8 mouse cellular contexts compared by ENCODE assay signal in the genomic region with DNA sequence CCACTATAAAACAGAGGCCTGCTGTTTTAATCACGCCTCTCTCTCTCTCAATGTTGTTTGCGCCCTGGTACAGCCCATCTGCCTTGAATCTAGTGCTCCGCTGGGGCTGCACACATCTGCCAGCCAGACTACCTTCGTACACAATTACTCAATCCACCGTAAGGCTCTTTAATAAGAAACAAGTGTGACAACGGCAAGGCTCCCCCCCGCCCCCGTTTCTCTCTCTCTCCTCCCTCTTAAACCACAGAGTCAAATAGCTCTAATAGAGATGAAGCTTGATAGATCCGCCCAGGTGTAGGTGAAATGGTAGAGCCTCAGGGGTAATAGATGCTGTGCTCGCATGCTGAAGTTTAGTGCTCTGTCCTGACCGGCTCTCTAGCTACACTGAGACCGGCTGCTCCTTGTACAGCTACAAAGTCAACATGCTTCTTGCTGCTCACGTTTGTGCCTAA. TPM values are rescaled to one million over a fixed set of nuclear protein-coding genes. Genes with fewer than 3 reads are reported as not detected.
A peak's percentile ranks its signal among the peaks of the same experiment; 100 is the strongest.
DNase-seq lines count a peak whose midpoint lies in the region; ATAC-seq and TF ChIP-seq lines count a peak whose summit lies in the region.

A gene (plus strand): TSS at position 174 of the 452 bp plus-strand sequence.

- H3K9me3 ChIP-seq in lung, embryonic 14.5 days (ENCODE audit: low read depth, low read length) = no peaks in the 10 kb centered on the region
- no peaks in the 10 kb centered on the region for H3K9me3 ChIP-seq in embryonic facial prominence, embryonic 12.5 days
- H3K9me3 ChIP-seq in neural tube, embryonic 15.5 days (replicated peaks) = no peaks in the 10 kb centered on the region

- no peaks in the 10 kb centered on the region for H3K4me1 ChIP-seq in lung, embryonic 14.5 days (ENCODE audit: insufficient read depth)
- H3K4me1 ChIP-seq in embryonic facial prominence, embryonic 12.5 days = no peaks in the 10 kb centered on the region
- H3K4me1 ChIP-seq in neural tube, embryonic 15.5 days = peaks cover 10% of the 10 kb centered on the region

- peak within 1 kb of the TSS; percentile 39 for H3K4me2 ChIP-seq in lung, embryonic 14.5 days
- H3K4me2 ChIP-seq in embryonic facial prominence, embryonic 12.5 days (replicated peaks) = peak within 1 kb of the TSS; percentile 50
- peak within 1 kb of the TSS; percentile 52 for H3K4me2 ChIP-seq in neural tube, embryonic 15.5 days

- no peak within 1 kb of the TSS; the same call in 1 of the 2 replicates for H3K4me3 ChIP-seq in lung, embryonic 14.5 days (ENCODE audit: low read depth, low read length)
- H3K4me3 ChIP-seq in embryonic facial prominence, embryonic 12.5 days = peak within 1 kb of the TSS; percentile 44
- peak within 1 kb of the TSS; percentile 27 for H3K4me3 ChIP-seq in neural tube, embryonic 15.5 days (replicated peaks)

- H3K27me3 ChIP-seq in lung, embryonic 14.5 days (ENCODE audit: insufficient read depth, low read length) = no peaks in the 10 kb centered on the region
- H3K27me3 ChIP-seq in embryonic facial prominence, embryonic 12.5 days = no peaks in the 10 kb centered on the region
- H3K27me3 ChIP-seq in neural tube, embryonic 15.5 days (replicated peaks) = no peaks in the 10 kb centered on the region

- no peak for TF ChIP-seq CTCF in lung, embryonic 14.5 days (IDR thresholded peaks at IDR 0.05; ENCODE audit: low read depth)

- H3K27ac ChIP-seq in lung, embryonic 14.5 days (ENCODE audit: low read depth) = peak within 1 kb of the TSS; percentile 38; the same call in 1 of the 2 replicates
- H3K27ac ChIP-seq in embryonic facial prominence, embryonic 12.5 days = peak within 1 kb of the TSS; percentile 88
- H3K27ac ChIP-seq in neural tube, embryonic 15.5 days (replicated peaks) = no peak within 1 kb of the TSS

- DNase-seq in lung, embryonic 14.5 days = peak; percentile 23
- no peak for DNase-seq in lung, postnatal 36 days
- no peak for DNase-seq in left cerebral cortex, adult 8-10 months (ENCODE audit: low spot score in 2 of 2)
- no peak for DNase-seq in spleen, postnatal 14 days (ENCODE audit: low spot score in 2 of 2)
- no peak for DNase-seq in testis, postnatal 10 days (ENCODE audit: low spot score)
- DNase-seq in MN1 (ENCODE audit: low spot score) = no peak

- H3K36me3 ChIP-seq in lung, embryonic 14.5 days (ENCODE audit: insufficient read depth) = no peaks in the 10 kb centered on the region
- H3K36me3 ChIP-seq in embryonic facial prominence, embryonic 12.5 days = no peaks in the 10 kb centered on the region
- no peaks in the 10 kb centered on the region for H3K36me3 ChIP-seq in neural tube, embryonic 15.5 days

- WGBS in lung, embryonic 14.5 days = 33% methylated on average over 13 of the region's 13 CpGs
- WGBS in embryonic facial prominence, embryonic 12.5 days = 10% methylated on average over 13 of the region's 13 CpGs
- 17% methylated on average over 13 of the region's 13 CpGs for WGBS in neural tube, embryonic 15.5 days

- ATAC-seq in lung, embryonic 14.5 days (ENCODE audit: insufficient read depth) = peak; percentile 73; the same call in 1 of the 2 replicates
- peak; percentile 87 for ATAC-seq in embryonic facial prominence, embryonic 12.5 days (ENCODE audit: insufficient number of reproducible peaks, insufficient read depth, low FRiP score, low TSS enrichment)
- ATAC-seq in neural tube, embryonic 15.5 days (ENCODE audit: low FRiP score) = peak; percentile 91

- no peak within 1 kb of the TSS for H3K9ac ChIP-seq in lung, embryonic 14.5 days
- peak within 1 kb of the TSS; percentile 45 for H3K9ac ChIP-seq in embryonic facial prominence, embryonic 12.5 days
- H3K9ac ChIP-seq in neural tube, embryonic 15.5 days (replicated peaks) = 0 out of 2 replicates have a peak within 1 kb of the TSS, but pooled peaks have one; percentile 10

RNA-seq across cellular contexts. Expression of the gene that starts here (rescaled TPM):
- 41.3 and 47.6 TPM in 2 replicates for polyA plus RNA-seq in lung, embryonic 14.5 days (2014; fragmentation: Nextera tagmentation; extraction: Ambion mirVana)
- polyA plus RNA-seq in embryonic facial prominence, embryonic 12.5 days (2016; fragmentation: Nextera tagmentation; extraction: Ambion mirVana) = 66.3 and 71.9 TPM in 2 replicates
- total RNA-seq in left cerebral cortex, adult 8-10 months (2022) = 10 to 100 TPM; 19.8 to 27.6 (median 21.7) TPM
- 20.7 and 22.1 TPM in 2 replicates for polyA plus RNA-seq in neural tube, embryonic 15.5 days (2015; fragmentation: Nextera tagmentation; extraction: Ambion mirVana)
